Mouse (Mus musculus) forebrain, embryonic 11.5 days (tissue): Measurements from ENCODE around the gene Phf10. TPM values are rescaled to one million over a fixed set of nuclear protein-coding genes. Genes with fewer than 3 reads are reported as not detected.

Source experiments
- ATAC-seq: fragments of 200-750 bp; cut with Nextera tagmentation; replicated peaks from 2 replicates; pipeline ENCODE4 v1.8.0; 2017; ENCODE audit warnings: moderate TSS enrichment; ENCODE audit not compliant: low FRiP score
- DNase-seq: peaks from one replicate; pipeline ENCODE4 v3.0.0-alpha.2; 2017; ENCODE audit warnings: low spot score
- H3K27ac ChIP-seq: fragments of 300-500 bp; sonication (generic); 2 replicates; pipeline ENCODE4 v1.5.1; 2014; ENCODE audit warnings: low read depth, low read length
- H3K27me3 ChIP-seq: fragments of 300-500 bp; sonication (generic); 2 replicates; pipeline ENCODE4 v1.6.1; 2014; ENCODE audit warnings: mild to moderate bottlenecking, low read length, mixed read lengths; ENCODE audit not compliant: control insufficient read depth, insufficient read depth
- H3K36me3 ChIP-seq: fragments of 300-500 bp; sonication (generic); 2 replicates; pipeline ENCODE4 v1.6.1; 2014; ENCODE audit warnings: mild to moderate bottlenecking, low read length, moderate library complexity, mixed read lengths; ENCODE audit not compliant: control insufficient read depth, insufficient read depth
- H3K4me1 ChIP-seq: fragments of 300-500 bp; sonication (generic); replicated peaks from 2 replicates; pipeline ENCODE4 v1.6.1; 2014; ENCODE audit warnings: low read length, mixed read lengths; ENCODE audit not compliant: control insufficient read depth, insufficient read depth
- H3K4me2 ChIP-seq: fragments of 300-500 bp; sonication (generic); 2 replicates; pipeline ENCODE4 v1.6.1; 2014; ENCODE audit warnings: low read depth, mild to moderate bottlenecking, low read length, moderate library complexity, mixed read lengths; ENCODE audit not compliant: severe bottlenecking
- H3K4me3 ChIP-seq: fragments of 300-500 bp; sonication (generic); 2 replicates; pipeline ENCODE4 v1.5.1; 2014; ENCODE audit warnings: low read depth, low read length
- H3K9ac ChIP-seq: fragments of 300-500 bp; sonication (generic); 2 replicates; pipeline ENCODE4 v1.6.1; 2014; ENCODE audit warnings: low read length
- H3K9me3 ChIP-seq: fragments of 300-500 bp; sonication (generic); 2 replicates; pipeline ENCODE4 v1.6.1; 2016; ENCODE audit warnings: low read length, mixed read lengths; ENCODE audit not compliant: control insufficient read depth
- WGBS: fragments of 180-500 bp; shearing (Covaris S2); extraction: QIAGEN DNeasy Blood & Tissue Kit; methylation state at CpG from one replicate; pipeline ENCODE4 v1.1.7; 2014; 5-methylcytosine and 5-hydroxymethylcytosine counted together
- polyA plus RNA-seq: library from polyadenylated mRNA; unstranded; fragments of >200 nt; fragmentation: Nextera tagmentation; extraction: Ambion mirVana; gene quantifications from 2 replicates; pipeline ENCODE4 v1.2.1, GENCODE M21; 2014

Phf10 gene
- polyA plus RNA-seq, 1 experiment from 2014 or later, result 33.2 TPM

GRCm38 (mm10) chr17:14930697-14931096 lies 30.4 kb downstream of the Phf10 start:
- WGBS, result 88% methylated on average over 7 of the region's 7 CpGs
- H3K9me3 ChIP-seq, result no peaks in the 10 kb centered on the region
- H3K4me1 ChIP-seq, result no peaks in the 10 kb centered on the region
- DNase-seq, result no peak
- no peak overlapping the region for H3K4me2 ChIP-seq
- ATAC-seq, result no peak
- no peaks in the 10 kb centered on the region for H3K27me3 ChIP-seq
- H3K27ac ChIP-seq, result no peak overlapping the region
- H3K4me3 ChIP-seq, result no peak overlapping the region
- H3K9ac ChIP-seq, result no peak overlapping the region
- H3K36me3 ChIP-seq, result no peaks in the 10 kb centered on the region

- H3K36me3 ChIP-seq, result no peaks in the 10 kb centered on the region
- H3K27me3 ChIP-seq, result no peaks in the 10 kb centered on the region
- H3K4me2 ChIP-seq, result no peak overlapping the region
- H3K27ac ChIP-seq, result no peak overlapping the region
- H3K4me1 ChIP-seq, result no peaks in the 10 kb centered on the region
- no peaks in the 10 kb centered on the region for H3K9me3 ChIP-seq
- H3K4me3 ChIP-seq, result no peak overlapping the region
- ATAC-seq (no peak), DNase-seq (no peak)
- H3K9ac ChIP-seq, result no peak overlapping the region
- WGBS, result 65% methylated on average over 5 of the region's 5 CpGs
Observed at GRCm38 (mm10) chr17:14928631-14929030, 32.4 kb downstream of the Phf10 start.

- H3K4me3 ChIP-seq, result no peak overlapping the region
- 85% methylated on average over 8 of the region's 8 CpGs for WGBS
- H3K27me3 ChIP-seq, result no peaks in the 10 kb centered on the region
- H3K9me3 ChIP-seq, result no peaks in the 10 kb centered on the region
- no peaks in the 10 kb centered on the region for H3K4me1 ChIP-seq
- H3K9ac ChIP-seq, result no peak overlapping the region
- no peaks in the 10 kb centered on the region for H3K36me3 ChIP-seq
- no peak for ATAC-seq
- H3K27ac ChIP-seq, result no peak overlapping the region
- DNase-seq, result no peak
- H3K4me2 ChIP-seq, result no peak overlapping the region
Observed at GRCm38 (mm10) chr17:14927644-14928218, 33.3 kb downstream of the Phf10 start.

GRCm38 (mm10) chr17:14921582-14921981 lies 39.5 kb downstream of the Phf10 start:
- Histone ChIP-seq H3K36me3 (no peaks in the 10 kb centered on the region), H3K27me3 (no peaks in the 10 kb centered on the region), H3K9me3 (no peaks in the 10 kb centered on the region), H3K9ac (no peak overlapping the region), H3K4me2 (no peak overlapping the region), H3K27ac (no peak overlapping the region), H3K4me3 (no peak overlapping the region), H3K4me1 (no peaks in the 10 kb centered on the region)
- no peak for DNase-seq
- no peak for ATAC-seq
- 81% methylated on average over 6 of the region's 6 CpGs for WGBS

GRCm38 (mm10) chr17:14917866-14918265 lies 43.2 kb downstream of the Phf10 start:
- Histone ChIP-seq H3K4me3 (no peak overlapping the region), H3K9me3 (no peaks in the 10 kb centered on the region), H3K27me3 (no peaks in the 10 kb centered on the region), H3K27ac (no peak overlapping the region), H3K9ac (no peak overlapping the region), H3K4me2 (no peak overlapping the region), H3K36me3 (no peaks in the 10 kb centered on the region), H3K4me1 (no peaks in the 10 kb centered on the region)
- WGBS, result 91% methylated on average over 8 of the region's 8 CpGs
- DNase-seq (no peak), ATAC-seq (no peak)

- Histone ChIP-seq H3K27me3 (no peaks in the 10 kb centered on the region), H3K27ac (no peak overlapping the region), H3K4me3 (no peak overlapping the region), H3K9me3 (no peaks in the 10 kb centered on the region), H3K36me3 (no peaks in the 10 kb centered on the region), H3K9ac (no peak overlapping the region), H3K4me1 (no peaks in the 10 kb centered on the region), H3K4me2 (no peak overlapping the region)
- no peak for DNase-seq
- ATAC-seq, result no peak
- WGBS, result 84% methylated on average over 4 of the region's 4 CpGs
Observed at GRCm38 (mm10) chr17:14914401-14914800, 46.7 kb downstream of the Phf10 start.

GRCm38 (mm10) chr17:14912981-14913380 lies 48.1 kb downstream of the Phf10 start:
- Histone ChIP-seq H3K9me3 (no peaks in the 10 kb centered on the region), H3K27me3 (no peaks in the 10 kb centered on the region), H3K4me1 (no peaks in the 10 kb centered on the region), H3K36me3 (no peaks in the 10 kb centered on the region), H3K4me2 (no peak overlapping the region), H3K4me3 (no peak overlapping the region), H3K9ac (no peak overlapping the region), H3K27ac (no peak overlapping the region)
- DNase-seq (no peak), ATAC-seq (no peak)
- 87% methylated on average over 8 of the region's 8 CpGs for WGBS

- no peaks in the 10 kb centered on the region for H3K9me3 ChIP-seq
- H3K36me3 ChIP-seq, result no peaks in the 10 kb centered on the region
- no peak for ATAC-seq
- no peak overlapping the region for H3K4me2 ChIP-seq
- no peaks in the 10 kb centered on the region for H3K4me1 ChIP-seq
- no peak for DNase-seq
- H3K4me3 ChIP-seq, result no peak overlapping the region
- no peaks in the 10 kb centered on the region for H3K27me3 ChIP-seq
- 51% methylated on average over 6 of the region's 6 CpGs for WGBS
- no peak overlapping the region for H3K9ac ChIP-seq
- no peak overlapping the region for H3K27ac ChIP-seq
Observed at GRCm38 (mm10) chr17:14912420-14912819, 48.7 kb downstream of the Phf10 start.

GRCm38 (mm10) chr17:14910771-14911170 lies 50.3 kb downstream of the Phf10 start:
- H3K4me3 ChIP-seq, result no peak overlapping the region
- H3K27ac ChIP-seq, result no peak overlapping the region
- no peaks in the 10 kb centered on the region for H3K27me3 ChIP-seq
- no peaks in the 10 kb centered on the region for H3K36me3 ChIP-seq
- DNase-seq (no peak), ATAC-seq (no peak)
- no peaks in the 10 kb centered on the region for H3K4me1 ChIP-seq
- no peaks in the 10 kb centered on the region for H3K9me3 ChIP-seq
- no peak overlapping the region for H3K4me2 ChIP-seq
- H3K9ac ChIP-seq, result no peak overlapping the region
- WGBS, result 92% methylated on average over 5 of the region's 5 CpGs
